Mouse (Mus musculus) fat pad, adult 2 months (tissue): Measurements from ENCODE around the gene Hoxa13.

Source experiments
- DNase-seq: peaks from one replicate; pipeline ENCODE4 v3.0.0-alpha.2; 2011; ENCODE audit warnings: low read depth, low spot score; ENCODE audit errors: extremely low read depth

Hoxa13 gene

DNA sequence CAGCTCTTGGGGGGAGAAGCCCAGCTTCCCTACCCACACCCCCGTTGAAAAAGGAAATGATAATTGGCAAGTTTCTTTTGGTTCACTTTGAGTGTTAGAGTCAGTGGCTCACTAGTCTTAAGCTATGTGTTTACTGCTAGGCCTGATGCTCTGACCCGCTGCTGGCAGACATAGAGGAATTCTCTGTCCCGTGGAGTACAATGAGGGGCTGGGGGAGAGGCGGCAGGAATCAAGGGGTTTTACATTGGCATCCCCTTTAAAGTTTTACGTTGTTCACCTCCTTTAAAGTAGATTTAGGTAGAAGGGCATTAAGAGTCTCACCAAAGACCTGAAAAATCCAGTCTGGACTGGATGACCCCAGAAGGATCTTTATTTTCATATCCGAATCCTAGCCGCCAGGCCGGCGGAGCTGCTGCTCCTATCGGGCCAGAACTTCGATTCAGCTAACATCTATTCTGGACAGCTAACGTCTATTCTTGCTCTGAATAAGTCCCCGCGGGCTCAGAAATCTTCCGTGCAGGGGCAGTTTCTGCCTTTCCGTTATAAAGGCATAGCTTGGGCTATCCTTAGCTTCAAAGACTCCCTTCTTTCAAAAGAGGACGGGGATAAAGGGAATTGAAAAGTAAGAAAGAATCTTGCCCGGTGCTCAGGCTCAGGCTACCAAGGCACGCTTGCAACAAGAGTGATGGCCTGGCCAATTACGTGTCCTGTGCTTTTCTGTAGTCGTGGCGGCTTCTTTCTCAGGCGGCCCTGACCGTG is 8.5 kb downstream of the Hoxa13 start:
- no peak for DNase-seq

DNA sequence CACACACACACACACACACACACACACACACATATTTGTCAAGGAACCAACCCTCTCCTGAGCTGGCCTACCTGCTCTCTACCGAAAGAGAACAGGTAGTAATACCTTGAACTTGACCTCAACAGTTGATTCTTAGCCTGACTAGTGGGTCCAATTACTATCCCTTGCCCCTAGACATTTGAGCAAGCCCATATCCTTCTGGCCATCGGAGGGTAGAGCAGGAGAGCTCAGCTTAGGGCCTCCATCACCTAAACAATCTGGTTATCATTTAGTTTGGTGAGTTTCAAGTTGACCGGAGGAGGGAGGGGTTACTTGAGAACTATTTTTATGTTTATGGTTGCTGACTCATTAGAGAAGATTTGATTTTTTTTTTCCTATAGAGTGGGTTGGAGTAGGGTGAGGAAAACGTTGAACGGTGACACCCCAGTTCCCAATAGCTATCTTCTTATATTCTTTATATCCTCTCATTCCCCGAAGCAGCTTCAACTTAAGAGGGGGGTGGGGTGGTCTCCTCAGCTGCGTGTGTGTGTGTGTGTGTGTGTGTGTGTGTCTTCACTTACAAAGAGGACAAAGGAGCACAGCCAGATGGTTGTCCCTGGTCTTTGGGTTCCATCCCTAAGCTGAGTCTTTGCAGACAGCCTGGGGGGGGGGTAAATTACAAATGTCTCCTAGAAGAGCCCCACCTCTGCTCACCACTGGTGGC is 9.4 kb downstream of the Hoxa13 start:
- DNase-seq: no peak

DNA sequence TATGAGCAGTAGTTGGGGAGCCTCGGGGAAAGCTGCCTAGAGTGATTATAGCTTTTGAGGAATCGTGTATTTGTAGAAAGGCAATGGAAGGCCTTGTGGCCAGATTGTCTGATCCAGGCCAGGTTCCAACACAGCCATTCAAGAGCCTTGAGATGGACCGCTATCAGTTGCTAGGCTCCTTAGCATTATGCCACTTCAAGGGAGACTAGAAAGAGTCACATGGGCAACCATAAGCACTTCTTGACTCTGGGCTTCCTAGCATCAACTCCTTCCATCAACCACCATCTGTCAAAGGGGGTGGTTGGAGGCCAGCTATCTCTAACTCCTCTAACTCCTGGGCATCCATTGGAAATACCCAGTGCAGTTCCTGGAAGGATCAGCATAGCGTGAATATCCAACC is 10.9 kb downstream of the Hoxa13 start:
- DNase-seq: no peak

DNA sequence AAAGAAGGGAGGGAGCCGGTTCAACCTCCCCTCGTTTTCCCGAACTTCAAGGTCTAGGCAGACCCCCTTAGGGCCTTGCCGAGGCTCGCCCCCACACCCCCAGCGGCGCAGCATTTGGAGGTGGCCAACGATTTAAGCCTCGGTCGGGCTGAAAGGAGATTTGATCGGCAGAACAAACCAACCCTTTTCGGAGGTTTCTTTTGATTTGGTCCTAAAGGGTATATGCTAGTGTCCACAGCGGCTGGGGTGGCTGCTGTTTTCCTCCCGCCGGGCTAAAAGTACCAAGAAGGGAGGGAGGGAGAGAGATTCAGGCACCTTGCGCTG is 11.3 kb downstream of the Hoxa13 start:
- DNase-seq: no peak

GRCm38 (mm10) chr6:52248638-52249414 is 11.9 kb downstream of the Hoxa13 start:
- DNase-seq: no peak

DNA sequence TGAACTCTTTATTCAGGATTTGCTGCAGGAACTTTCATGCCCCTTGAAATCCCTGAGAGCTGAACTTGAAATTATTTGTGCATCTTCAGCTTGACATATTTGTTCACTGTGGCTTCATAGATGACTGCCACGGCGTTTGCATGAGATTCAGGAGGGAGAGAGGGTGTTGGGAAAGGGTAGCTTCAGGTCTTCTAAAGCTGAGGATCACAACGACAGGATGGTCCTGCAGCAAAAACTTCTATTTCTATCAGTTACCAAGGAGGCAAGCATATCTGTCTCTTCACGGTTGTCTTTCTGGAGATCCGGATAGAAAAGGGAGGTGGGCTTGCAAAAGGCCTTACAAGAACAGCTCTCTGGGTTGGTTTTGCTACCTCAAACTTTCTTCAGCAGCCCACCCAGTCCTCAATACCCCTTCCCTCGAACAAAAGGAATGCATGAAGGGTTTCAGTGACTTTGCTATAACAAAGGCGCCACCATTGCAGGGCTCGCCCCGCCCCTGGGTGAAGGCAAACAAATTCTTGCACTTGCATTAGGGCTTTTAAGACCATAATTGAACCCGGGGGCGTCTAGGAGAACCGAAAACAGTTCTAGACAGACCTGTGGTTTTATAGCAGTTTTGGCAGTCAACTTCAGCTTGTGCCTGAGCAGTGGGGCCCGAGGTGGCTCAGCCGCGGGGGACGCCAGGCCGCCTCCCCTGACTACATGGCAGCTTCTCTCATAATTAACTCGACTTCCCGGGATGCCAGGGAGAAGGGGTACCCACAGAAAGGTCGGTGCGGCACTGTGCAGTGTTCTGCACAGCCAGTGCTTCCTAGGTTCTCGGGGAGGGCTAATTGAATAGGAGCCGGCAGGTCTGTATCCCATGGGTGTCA is 12.7 kb downstream of the Hoxa13 start:
- no peak for DNase-seq

- DNase-seq: no peak
Measured at GRCm38 (mm10) chr6:52246916-52247315, 13.8 kb downstream of the Hoxa13 start.

DNA sequence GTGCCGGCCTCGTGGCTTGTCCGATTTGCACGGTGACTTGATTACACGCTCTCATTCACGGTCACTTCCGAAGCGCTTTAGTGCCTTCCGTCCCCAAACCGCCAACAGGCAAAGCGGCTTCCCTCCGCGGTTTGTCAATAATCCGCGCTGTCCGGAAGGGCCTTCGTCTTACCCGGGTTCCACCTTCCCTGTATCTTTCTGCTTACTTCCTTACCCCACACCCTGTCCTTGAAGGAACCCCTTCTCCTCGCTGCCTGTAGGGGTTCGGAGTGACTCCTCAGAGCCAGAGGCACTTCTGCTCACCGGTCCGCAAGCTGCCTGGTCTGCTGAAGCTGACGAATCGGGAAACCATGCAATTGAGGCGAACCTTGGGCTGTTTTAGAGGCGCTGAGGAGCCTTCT is 14.3 kb downstream of the Hoxa13 start:
- DNase-seq: no peak

DNA sequence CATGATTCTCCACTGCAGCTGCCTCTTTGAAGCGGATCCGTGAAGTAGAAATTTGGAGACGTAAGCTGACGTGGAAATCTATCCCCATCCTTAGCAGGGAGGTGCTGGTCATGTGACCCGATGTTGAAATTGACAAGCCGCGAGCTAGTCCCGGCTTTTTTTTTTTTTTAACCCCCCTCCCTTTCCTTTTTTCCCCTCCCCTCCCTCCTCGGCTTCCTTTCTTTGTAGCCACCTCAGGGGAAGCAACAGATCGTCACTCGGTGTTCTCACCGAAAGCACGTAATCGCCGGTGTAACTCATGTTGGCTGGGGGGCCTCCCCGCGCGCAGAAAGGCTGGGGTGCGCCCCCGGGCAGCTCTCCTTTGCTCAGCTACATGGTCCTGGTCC is 14.9 kb downstream of the Hoxa13 start, which contains the start of gene Hoxa11:
TSS of gene Hoxa11 (minus strand) at position 54 of the 386 bp plus-strand sequence.
- DNase-seq: no peak

DNA sequence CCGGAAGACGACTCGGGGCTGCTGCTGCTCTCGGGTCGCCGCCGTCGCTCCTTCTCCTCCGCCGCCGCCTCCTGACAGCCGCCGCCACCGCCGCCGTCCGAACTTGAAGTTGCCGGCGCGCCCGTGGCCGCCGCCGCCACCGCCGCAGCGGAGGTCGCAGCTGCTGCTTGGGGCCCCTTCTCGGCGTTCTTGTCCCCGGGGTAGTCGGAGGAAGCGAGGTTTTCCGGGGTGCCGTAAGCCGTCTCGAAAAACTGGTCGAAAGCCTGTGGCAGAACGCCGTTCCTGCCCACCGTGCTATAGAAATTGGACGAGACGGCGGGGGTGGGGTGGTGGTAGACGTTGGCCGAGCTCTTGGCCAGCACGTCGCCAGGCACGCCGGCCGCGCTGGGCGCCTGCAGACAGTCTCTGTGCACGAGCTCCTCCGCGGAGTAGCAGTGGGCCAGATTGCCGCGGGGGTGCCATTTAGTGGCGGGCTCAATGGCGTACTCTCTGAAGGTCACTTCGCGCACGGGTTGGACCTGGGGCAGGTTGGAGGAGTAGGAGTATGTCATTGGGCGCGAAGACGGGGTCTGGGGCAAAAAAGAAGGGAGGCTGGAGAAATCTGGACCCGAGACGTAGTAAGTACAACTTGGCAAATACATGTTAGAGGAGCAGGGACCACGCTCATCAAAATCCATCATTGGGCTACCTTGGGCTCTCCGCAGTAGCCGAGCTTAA is 15.5 kb downstream of the Hoxa13 start:
- no peak for DNase-seq

DNA sequence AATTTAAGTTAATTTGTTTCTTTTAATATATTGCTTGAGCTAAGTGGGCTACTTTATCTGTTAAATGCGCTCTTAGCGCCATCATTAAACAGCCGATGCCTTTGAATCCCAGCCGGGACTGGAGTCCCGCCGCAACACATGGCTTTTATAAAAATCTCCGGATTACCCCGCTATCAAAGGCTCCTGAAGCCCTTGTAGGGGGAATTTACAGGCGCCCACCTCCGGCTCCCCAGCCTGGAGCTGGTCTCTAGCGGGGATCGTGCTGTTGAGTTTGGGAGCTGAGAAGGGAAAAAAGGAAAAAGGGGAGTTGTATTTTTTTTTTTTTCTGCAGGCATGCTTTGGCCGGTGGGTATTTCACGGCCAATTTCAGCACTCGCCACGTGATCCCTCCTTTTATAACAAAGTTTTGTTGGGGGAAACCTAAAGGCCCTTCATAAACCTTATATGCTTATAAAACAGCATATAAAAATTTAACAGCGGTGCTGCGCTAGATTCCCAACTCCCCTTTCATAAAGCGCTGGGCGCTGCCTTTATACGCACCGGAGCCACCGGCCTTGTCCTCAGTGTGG is 16.1 kb downstream of the Hoxa13 start:
- DNase-seq: no peak

GRCm38 (mm10) chr6:52243681-52244121 is 17.0 kb downstream of the Hoxa13 start:
- no peak for DNase-seq

DNA sequence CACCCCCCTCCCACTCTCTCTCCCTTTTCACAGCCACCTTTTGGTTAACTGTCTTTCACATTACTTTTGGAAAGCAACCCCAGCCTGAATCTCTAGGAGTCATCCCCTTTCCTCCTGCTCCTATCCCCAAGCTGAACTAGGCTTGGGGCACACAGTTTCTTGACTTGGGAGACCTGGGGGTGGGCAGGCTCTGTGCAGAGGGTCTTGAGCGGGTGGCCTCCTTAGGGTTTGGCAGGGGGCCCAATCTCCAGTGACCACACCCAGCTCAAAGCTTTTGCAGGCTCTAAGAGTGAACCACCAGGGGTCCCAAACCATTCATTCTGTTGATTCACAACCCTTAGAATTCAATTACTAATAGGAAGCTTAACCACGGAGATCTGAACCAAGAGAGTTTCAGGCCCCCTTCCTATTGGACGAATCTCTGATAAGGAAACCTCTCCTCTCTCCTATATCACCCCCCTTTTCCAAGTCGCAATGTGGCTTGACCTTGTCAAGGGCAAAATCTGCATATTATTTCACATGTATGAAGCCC is 17.8 kb downstream of the Hoxa13 start:
- no peak for DNase-seq

GRCm38 (mm10) chr6:52241001-52241621 is 19.6 kb downstream of the Hoxa13 start:
- DNase-seq: no peak

DNA sequence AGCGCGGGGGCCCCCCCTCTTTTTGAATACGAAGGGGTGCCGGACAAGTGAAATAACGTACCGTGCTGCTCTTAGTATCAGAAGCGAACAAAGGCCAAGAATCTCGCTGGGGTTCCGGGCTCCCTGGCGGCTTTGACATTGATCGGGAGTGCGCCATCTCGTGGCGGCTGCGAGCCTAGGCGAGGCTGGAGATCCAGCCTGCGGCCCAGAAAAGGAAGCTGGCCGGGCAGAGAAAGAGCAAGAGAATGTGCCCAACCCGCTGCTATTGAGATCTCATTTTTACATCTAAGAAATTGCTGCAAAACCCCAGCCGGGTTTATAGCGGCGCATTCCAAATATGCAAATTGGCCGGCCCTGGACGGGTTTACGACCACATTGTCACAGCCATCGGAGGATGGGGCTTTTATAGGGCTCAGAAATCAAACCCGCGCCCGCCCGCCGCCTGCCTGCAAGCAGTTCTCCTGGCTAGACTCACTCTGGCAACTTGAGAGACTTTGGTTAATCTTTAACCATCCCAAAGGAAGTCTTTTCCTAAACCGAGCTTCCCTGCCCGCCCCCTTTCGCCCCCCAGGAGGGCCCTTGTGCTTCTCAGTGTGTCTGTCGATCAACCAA is 20.2 kb downstream of the Hoxa13 start, which contains the start of gene Hoxa10:
TSS of gene Hoxa10 (minus strand) at position 466 of the 612 bp plus-strand sequence.
- no peak for DNase-seq

- DNase-seq: no peak
Measured at GRCm38 (mm10) chr6:52239625-52240388, 20.9 kb downstream of the Hoxa13 start.

DNA sequence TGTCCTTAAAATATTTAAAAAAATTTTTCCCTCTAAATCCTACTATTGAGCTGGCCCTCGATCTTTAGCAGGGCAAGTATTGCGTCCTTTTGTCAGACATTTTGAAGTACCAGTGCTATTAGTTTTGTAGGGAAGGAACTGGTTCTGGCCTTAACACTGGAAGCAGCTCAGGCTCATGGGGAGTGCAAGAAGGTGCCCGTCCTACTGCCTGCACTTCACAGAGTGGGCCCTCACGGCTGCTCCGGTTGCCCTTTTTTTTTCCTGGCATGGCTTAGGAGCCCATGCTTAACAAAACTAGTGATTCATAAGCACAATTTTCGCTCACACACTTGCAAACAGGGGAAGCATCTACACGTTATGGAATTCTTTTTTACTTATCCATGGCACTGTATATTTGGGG is 21.7 kb downstream of the Hoxa13 start:
- DNase-seq: no peak

DNA sequence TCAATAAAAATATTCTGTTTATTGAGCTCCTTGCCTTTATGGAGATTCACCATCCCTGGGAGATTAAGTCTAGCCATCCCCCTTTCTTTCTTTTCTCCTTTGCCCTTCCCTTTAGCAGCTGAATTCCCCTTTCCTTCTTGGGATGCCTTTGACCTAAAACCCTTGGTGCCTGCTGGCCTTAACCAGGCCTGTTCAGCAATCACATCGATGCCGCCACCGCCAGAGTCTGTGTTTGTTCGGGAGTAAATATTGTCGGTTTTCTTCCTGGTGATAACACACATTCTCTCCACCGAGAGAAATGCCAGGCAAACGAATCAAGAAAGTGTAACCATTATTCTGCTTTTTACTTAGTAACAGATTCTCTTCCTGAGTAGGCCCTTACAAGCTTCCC is 22.5 kb downstream of the Hoxa13 start:
- no peak for DNase-seq
